Mouse (Mus musculus): ENCODE results near the gene AU018091.
"Not testable (repeated sequence)": the region's sequence is repeated elsewhere in the genome, so short reads cannot be mapped to it uniquely, and the experiment has no call there.

Gene AU018091

GRCm38 (mm10) chr7:3166270-3166669 is 2.7 kb downstream of the AU018091 start:
- no peak for DNase-seq (ENCODE audit: low spot score)

GRCm38 (mm10) chr7:3164991-3165390 is 4.0 kb downstream of the AU018091 start:
- no peak for DNase-seq (ENCODE audit: low spot score)

GRCm38 (mm10) chr7:3164381-3164780 is 4.6 kb downstream of the AU018091 start:
- DNase-seq (ENCODE audit: low spot score) = no peak

- no peak for DNase-seq (ENCODE audit: low spot score)
These were observed 18.6 kb downstream of the AU018091 start for GRCm38 (mm10) chr7:3150376-3150775.

- DNase-seq (ENCODE audit: low spot score) = no peak
These were observed 22.9 kb downstream of the AU018091 start for GRCm38 (mm10) chr7:3146072-3146471.

- DNase-seq (ENCODE audit: low spot score) = no peak
These were observed 25.7 kb downstream of the AU018091 start for GRCm38 (mm10) chr7:3143329-3143728.

GRCm38 (mm10) chr7:3135606-3136005 is 33.4 kb downstream of the AU018091 start:
- no peak for DNase-seq (ENCODE audit: low spot score)

- no peak for DNase-seq (ENCODE audit: low spot score)
These were observed 34.3 kb downstream of the AU018091 start for GRCm38 (mm10) chr7:3134654-3135053.

- no peak for DNase-seq (ENCODE audit: low spot score)
These were observed 38.7 kb downstream of the AU018091 start for GRCm38 (mm10) chr7:3130342-3130741.

GRCm38 (mm10) chr7:3128564-3128963 is 40.4 kb downstream of the AU018091 start:
- not testable (repeated sequence) for DNase-seq (ENCODE audit: low spot score)

- not testable (repeated sequence) for DNase-seq (ENCODE audit: low spot score)
These were observed 57.8 kb downstream of the AU018091 start for GRCm38 (mm10) chr7:3111193-3111592.

GRCm38 (mm10) chr7:3106516-3107077 is 62.4 kb downstream of the AU018091 start:
- DNase-seq (ENCODE audit: low spot score) = not testable (repeated sequence)

All from left cerebral cortex, adult 11 months (tissue).